ENCODE assay signal across 9 mouse cellular contexts in genomic region chr11:56173246-56173645, GRCm38 (mm10).
"Had no signal": no experiment of that assay in that cellular context is flagged by ENCODE, and none has a peak within 500 bp of the region (broad histone marks: within the 10 kb centered on the region; RNA-seq: fewer than 3 reads in every experiment).

No protein-coding gene starts in this region.

- DNase-seq: kidney, adult 18-20 months; kidney, postnatal 25 days; liver, embryonic 13.5 days; lung, embryonic 14.5 days; retina, postnatal 1 day; thymus, adult 18-20 months; thymus, postnatal 36 days had no signal

- ATAC-seq: lung, postnatal 0 days; midbrain, embryonic 15.5 days had no signal
